Mouse (Mus musculus) gastrocnemius, postnatal 4 days (tissue): ENCODE data around the gene Myl12a. TPM values are rescaled to one million over a fixed set of nuclear protein-coding genes. Genes with fewer than 3 reads are reported as not detected.

ENCODE experiments used
- DNase-seq, 2 experiments: peaks; one replicate each; pipeline ENCODE4 v3.0.0; 2021 to 2022; ENCODE audit warnings: low spot score in 2 of 2, mixed read lengths in 2 of 2
- total RNA-seq, 2 experiments: library from RNA; stranded (reverse); gene quantifications; 2 replicates each; pipeline ENCODE4 v1.2.3; 2021

Gene Myl12a
- total RNA-seq, 2 experiments from 2014 or later: 712 to 757 TPM

GRCm38 (mm10) chr17:70948721-70949120 lies 54.0 kb downstream of the Myl12a start:
- no peak for DNase-seq

- no peak for DNase-seq
Measured at GRCm38 (mm10) chr17:70943779-70944178, 58.9 kb downstream of the Myl12a start.

Other genes starting within 250 kb of the Myl12a start
- 10 to 100 TPM; 16.3 to 18.6 TPM for gene Tgif1, start 149.3 kb downstream of the Myl12a start, total RNA-seq
- gene Myom1, start 245 bp downstream of the Myl12a start, total RNA-seq: 100 to 1,000 TPM; 917 to 927 TPM
- gene Lpin2, start 179.7 kb upstream of the Myl12a start, total RNA-seq: 10 to 100 TPM; 20.9 to 21.9 TPM